Mouse (Mus musculus) small intestine, adult 2 months (tissue): ENCODE measurements around the gene Fam120c.

ENCODE experiments used
- CTCF ChIP-seq: fragments of 200-500 bp; IDR thresholded peaks from 2 replicates; pipeline ENCODE4 v1.5.1; 2012; ENCODE audit warnings: low read depth, mild to moderate bottlenecking, control low read depth, inconsistent platforms, low read length, moderate library complexity, mixed read lengths; ENCODE audit not compliant: insufficient replicate concordance, insufficient read length; ENCODE audit errors: extremely low read depth
- POLR2A ChIP-seq: fragments of 200-500 bp; IDR thresholded peaks from 2 replicates; pipeline ENCODE4 v1.6.1; 2012; ENCODE audit warnings: low read depth, mild to moderate bottlenecking, control low read depth, inconsistent platforms, low read length, moderate library complexity

DNA sequence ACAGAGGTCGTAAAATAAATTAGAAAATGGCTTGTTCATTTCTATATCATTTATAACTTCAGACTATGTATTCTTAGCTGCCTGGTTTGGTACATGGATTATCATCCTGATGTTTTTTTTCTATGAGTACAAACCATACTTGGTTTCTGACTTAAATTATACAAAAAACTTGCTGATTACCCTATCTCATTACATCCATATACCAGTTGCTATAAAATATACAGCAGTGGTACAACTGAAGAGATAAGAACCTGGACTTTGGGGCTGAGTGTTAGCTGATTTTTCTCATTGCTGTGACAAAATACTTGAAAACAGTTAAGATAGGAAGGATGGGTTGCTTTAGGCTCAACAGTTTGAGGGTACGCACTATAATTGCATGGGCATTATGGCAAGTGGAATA lies 169.7 kb downstream of the Fam120c start:
- TF ChIP-seq CTCF (no peak), POLR2A (no peak)
